Mouse (Mus musculus) megakaryocyte-erythroid progenitor cell, adult 5-6 weeks (primary cell): ENCODE results near the gene Kcnmb2. TPM values are rescaled to one million over a fixed set of nuclear protein-coding genes. Genes with fewer than 3 reads are reported as not detected.

Source experiments
- ATAC-seq: replicated peaks from 2 replicates; pipeline ENCODE4 v1.8.0; 2016; ENCODE audit warnings: mild to moderate bottlenecking, inconsistent platforms; ENCODE audit not compliant: severe bottlenecking, poor library complexity, low FRiP score, low TSS enrichment
- total RNA-seq, 2 experiments: library from RNA; stranded (forward) in 1 of 2; stranded (reverse) in 1 of 2; fragments of 200-1000, 215-1000 nt in 1 of 2; fragments of >200 nt in 1 of 2; fragmentation: Nextera tagmentation in 1 of 2; gene quantifications; 2 replicates each; pipeline ENCODE4 v1.2.3; 2014 to 2017

Kcnmb2 gene
- total RNA-seq, 2 experiments from 2014 or later, result not detected

- ATAC-seq, result no peak
These were observed 89.3 kb downstream of the Kcnmb2 start for GRCm38 (mm10) chr3:31991526-31992045.

- ATAC-seq, result no peak
These were observed 109.3 kb downstream of the Kcnmb2 start for GRCm38 (mm10) chr3:32011566-32011965.

- ATAC-seq, result no peak
These were observed 110.1 kb downstream of the Kcnmb2 start for GRCm38 (mm10) chr3:32012205-32012931.

GRCm38 (mm10) chr3:32020981-32021380 is 118.7 kb downstream of the Kcnmb2 start:
- no peak for ATAC-seq

GRCm38 (mm10) chr3:32029375-32030050 is 127.2 kb downstream of the Kcnmb2 start:
- ATAC-seq, result no peak

DNA sequence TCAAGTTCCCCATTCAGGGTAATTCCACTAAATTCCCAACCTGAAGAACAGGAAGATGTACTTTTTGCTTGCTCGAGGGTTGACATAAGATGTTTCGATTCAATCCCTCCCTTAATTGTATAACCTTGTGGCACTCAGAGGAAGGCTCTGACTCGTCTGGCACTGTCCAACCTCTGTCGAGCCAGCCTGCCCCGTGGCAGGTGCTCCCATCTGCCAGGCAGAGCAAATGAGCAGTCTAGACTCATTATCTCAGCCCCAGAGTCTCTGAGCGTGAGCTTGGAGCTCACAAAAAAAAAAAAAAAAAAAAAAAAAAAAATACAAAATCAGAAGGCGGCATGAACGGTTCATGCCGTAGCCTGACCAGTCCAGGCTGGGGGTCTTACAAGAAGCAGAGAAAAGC is 130.1 kb downstream of the Kcnmb2 start:
- no peak for ATAC-seq

- ATAC-seq, result no peak
These were observed 141.5 kb downstream of the Kcnmb2 start for GRCm38 (mm10) chr3:32043814-32044213.

DNA sequence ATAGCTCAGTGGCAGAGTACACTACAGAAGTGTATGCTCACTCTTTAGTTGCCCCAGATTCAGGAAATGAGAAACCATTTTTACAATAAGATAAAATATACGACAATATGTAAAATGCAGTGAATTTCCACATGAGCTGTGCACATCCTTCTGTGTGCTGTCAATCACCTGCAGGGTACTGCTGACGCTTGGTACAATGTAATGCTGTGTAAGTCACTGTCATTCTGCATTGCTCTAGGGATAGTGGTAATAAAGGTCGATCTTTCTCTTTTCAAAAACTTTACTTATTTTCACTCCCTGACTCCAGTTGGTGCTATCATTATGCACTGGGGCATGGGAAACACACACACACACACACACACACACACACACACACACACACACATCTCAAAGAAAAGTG is 146.5 kb downstream of the Kcnmb2 start:
- no peak for ATAC-seq

DNA sequence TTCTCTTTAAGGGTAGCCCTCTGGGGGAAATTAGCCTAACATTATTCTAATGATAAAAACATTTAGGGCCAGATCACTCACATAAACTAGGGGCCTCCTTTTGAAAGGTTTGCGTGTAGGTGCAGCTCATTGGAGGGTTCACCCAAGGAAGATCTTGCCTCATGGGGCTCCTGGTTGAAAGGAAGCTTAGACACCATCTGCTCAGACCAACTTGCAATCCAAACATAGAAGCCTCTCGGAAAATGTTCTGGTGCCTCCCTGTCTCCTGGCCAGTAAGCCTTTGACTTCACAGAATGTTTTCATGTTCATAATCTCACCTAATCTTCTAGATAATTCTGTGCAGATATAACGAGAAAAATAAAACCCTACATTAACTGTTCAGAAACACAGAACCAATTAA is 150.3 kb downstream of the Kcnmb2 start:
- ATAC-seq, result no peak

DNA sequence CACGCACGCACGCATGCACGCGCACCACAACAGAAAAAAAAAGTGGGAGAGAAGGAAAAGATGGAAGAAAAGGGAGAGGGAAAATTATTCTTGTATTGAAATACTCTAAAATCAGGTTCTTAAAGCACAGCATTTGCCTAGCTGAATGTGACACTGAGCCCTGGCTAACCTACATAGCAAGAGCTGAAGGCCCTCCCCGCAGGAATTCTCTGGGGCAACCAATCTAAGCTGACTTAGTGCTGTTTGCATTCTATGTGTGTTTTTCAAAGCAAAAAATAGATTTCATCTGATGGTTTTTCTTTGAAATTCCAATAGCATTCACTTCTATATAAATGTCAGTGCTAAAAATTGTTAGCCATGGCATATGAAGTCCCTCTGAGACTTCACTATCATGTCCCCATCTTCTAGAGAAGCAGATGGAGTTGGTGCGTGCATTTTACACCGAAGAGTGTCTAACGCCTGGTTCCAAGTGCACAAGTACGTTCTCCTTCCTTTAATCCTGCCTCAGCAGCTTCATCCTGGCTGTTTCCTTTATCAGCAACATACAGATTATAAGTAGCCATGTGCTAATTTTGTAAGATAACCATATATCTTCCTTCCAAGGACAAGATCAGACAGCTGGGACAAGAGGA is 151.4 kb downstream of the Kcnmb2 start:
- ATAC-seq, result no peak

DNA sequence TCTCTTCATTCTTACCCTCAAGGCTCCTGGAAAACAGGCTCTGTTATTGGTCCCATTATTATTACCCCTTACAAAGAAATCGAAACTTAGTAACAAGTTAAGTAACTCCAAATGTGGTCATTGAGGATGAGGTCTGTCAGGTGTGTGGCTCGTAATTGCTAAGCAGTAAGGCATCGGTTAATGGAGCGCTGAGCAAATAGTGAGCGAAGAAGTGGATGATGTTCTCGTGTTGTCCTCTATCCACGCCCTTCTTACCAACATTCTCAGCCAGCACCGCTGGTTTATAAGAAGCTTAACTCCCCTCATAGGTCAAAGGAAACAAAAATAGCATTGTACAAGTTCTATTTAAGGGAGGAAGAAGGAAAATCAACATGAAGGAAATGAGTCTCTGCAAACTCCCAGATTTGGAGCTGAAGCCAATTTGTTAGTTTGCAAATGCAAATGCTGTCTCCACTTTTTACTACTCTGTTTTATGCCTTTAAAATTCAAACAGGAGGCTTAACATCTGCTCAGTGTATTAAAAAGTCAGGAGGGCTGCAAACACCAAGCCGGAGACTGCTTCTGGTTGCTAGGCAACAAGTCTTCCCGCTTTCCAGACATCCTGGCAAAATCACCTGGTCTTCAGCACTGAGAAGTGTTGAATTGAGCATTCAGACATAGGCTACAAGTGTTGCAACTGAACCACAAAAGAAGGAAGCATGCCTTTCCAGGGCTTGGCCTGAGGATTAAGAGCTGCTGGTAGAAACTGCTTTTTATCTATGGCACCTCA is 157.8 kb downstream of the Kcnmb2 start:
- ATAC-seq, result no peak

DNA sequence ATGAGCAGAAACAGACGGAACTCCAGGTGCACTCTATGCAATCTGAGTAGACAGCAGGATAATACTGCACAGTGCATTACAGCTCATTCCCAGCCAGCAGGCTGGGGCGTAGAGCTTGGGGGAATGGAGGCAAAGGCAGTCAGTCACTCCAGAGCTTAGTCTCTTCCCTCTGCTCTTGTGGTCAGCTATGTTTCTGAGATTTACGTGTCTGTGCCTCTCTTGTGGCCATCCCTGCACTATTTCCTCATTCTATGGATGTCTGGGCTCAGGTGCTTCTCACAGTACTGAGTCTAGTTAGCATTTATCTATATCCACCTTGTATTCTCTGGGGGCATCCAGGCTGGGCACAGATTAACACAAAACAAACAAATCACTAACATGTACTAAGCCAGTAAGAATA is 160.4 kb downstream of the Kcnmb2 start:
- ATAC-seq, result no peak

GRCm38 (mm10) chr3:32063312-32063711 is 161.0 kb downstream of the Kcnmb2 start:
- no peak for ATAC-seq

- ATAC-seq, result no peak
These were observed 165.0 kb downstream of the Kcnmb2 start for GRCm38 (mm10) chr3:32067004-32067935.

- ATAC-seq, result no peak
These were observed 171.6 kb downstream of the Kcnmb2 start for GRCm38 (mm10) chr3:32073881-32074280.

DNA sequence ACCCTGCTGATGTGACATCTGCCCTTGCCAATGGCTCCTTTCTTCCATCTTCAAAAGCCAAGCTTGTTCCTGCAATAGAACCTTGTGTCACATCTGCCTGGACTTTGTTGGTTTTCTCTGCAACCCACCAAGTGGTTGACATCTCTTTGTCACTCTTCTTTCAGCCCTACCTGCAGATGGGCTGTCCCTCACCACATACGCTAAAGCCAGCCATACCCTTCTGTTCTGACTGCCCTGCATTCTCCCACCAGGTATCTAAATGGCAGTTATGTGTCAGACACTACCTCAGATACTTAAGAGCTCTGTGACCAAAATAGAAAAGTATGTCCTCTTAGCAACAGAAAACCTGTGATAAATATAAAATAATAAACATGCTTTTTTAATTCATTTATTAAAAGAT is 186.5 kb downstream of the Kcnmb2 start:
- ATAC-seq, result no peak

- ATAC-seq, result no peak
These were observed 199.1 kb downstream of the Kcnmb2 start for GRCm38 (mm10) chr3:32101391-32101790.

GRCm38 (mm10) chr3:32119851-32120250 is 217.5 kb downstream of the Kcnmb2 start:
- ATAC-seq, result no peak

- ATAC-seq, result no peak
These were observed 219.4 kb downstream of the Kcnmb2 start for GRCm38 (mm10) chr3:32121731-32122130.
